Mouse (Mus musculus): ENCODE measurements around the gene Meis1.

Meis1 gene

DNA sequence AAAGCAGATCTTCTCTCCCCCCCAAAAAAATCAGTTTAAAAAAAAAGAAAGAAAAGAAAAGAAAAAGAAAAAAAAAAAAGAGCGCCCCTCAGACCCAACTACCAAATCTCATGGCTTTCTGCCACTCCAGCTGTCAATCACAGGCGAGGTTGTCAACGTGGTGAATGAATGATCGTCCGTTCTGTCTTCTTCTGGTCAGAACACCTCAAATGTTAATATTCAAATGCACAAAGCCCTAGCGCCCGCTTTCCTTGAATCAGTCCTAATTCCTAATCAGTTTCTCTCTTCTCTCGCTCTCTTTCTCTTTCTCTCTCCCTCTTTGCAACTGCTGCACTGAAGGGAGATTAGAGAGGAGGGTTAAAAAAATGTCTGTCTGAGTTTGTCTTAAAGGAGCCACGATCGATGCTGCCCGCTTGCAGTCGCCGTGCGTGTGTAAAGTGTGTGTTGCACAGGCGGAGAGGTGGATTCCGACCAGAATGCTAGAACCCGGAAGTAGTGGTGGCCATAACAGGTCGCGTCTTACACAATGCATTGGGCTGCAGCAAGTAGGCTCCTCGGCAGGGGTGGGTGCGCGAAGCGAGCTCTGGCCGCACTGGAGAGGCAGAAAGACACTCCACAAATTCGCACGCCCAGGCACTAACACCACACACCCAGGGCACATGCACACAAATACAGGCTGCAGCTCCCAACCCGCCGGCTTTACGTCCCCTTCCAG, at the start of gene Meis1:
Meis1 (minus strand) TSS at position 497 of the 715 bp plus-strand sequence.
- DNase-seq (ENCODE audit: low read depth, low spot score) = peak; percentile 90

DNA sequence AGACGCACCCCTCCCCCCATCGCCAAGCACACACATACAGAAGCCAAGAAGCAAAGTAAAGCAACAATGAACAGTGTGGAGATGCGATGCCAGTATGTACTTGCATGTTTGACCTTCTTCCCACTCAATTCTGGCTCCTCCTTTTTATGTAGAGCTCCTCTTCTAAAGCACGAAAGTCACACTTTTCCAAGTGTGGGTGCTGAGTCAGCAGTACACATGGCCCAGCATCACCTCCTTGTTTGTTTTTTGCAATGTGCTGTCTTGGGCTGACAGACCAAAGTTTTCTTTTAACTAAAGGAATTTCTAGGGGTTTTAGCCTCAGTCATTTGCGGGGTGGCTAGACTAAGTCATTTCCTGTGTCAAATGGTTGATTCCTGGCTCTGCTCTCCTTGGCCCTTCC, 48.5 kb upstream of the Meis1 start:
- peak; percentile 25 for DNase-seq (ENCODE audit: low read depth, low spot score)

DNA sequence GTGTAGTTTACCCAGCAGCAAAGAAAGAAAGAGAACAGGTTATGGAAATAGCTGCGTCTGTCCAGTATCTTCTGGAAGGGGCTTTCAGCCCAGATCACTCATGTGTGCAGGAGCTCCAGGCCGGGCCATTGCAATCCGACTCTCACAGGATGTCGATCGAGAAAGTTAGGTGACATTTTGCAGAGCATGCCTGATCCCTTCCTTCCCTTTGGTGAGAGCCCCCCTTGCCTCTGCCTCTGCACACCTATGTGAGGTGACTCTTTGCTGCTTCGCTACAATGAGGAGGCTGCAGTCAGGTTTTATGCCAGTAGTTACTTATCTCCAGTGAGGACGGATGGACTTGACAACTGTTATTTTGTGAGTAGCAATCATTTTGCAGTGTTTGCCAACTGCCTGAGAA, 30.5 kb upstream of the Meis1 start:
- no peak for DNase-seq (ENCODE audit: low read depth, low spot score)

DNA sequence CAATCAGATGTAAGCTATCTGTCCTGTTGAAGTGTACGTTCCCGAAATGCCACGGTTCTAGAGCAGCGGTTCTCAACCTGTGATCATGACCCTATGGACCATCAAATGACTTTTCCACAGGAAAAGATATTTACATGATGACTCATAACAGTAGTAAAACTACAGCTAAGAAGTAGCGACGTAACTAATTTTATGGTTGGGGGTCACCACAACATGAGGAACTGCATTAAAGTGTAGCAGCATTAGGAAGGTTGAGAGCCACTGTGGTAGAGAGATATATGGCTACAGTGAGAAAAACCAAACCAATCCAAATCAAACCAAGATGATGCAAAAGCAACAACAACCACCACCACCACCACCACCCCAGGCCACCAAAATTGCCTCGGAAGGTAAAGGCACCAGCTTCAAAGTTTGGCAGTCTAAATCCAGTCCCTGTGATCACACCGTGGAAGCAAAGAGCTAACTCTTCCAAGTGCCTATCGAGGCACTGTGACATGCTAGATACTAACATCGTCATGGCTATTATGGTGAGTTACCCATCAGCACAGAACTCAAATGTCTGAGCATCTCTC, 17.9 kb upstream of the Meis1 start:
- no peak for DNase-seq (ENCODE audit: low read depth, low spot score)

DNA sequence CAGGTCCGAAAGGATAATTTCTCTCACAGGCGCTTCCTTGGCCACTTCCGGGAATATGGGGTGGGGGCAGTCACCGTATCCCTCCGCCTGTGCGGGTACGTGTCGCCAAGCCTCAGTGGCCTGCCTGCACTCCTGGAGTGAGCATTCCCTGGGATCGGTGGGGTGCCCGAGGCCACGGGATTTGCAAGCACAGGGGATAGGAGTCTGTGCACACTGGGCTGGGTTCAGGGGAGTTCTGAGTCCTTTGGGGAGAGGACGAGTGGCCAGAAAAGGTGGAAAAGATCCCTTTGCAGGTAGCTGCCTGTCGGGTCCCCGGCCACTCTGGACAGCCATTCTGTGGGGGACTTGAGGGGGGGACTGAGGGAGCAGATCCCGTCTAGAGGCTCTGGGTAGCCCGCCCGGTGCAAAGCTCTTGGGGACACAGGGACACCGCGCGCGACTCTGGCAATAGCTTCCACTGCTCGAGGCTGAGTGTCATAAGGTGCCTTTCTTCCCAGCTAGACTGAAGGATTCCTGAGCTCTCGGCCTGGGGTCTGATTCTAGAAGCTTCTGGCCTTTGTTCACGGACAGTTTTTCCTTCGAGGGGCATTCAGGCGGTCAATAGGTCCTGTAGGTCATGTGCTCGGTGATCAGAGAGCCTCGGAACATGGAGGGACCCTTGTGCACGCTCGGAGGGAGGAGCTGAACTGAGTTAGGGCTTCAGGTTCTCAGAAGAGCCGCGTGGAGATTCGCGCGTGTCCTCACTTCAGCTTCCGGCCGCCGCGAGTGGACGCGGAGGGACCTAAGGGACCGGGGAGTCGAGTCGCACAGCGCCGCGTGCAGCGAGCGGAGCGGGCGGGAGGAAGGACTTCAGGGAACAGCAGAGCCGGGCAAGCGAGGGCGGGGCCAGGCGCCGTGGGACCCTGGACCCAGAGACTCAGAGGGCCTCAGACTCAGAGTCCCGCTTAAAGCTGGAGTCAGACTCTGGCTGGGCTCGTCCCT, 8.1 kb upstream of the Meis1 start:
- DNase-seq (ENCODE audit: low read depth, low spot score) = no peak

DNA sequence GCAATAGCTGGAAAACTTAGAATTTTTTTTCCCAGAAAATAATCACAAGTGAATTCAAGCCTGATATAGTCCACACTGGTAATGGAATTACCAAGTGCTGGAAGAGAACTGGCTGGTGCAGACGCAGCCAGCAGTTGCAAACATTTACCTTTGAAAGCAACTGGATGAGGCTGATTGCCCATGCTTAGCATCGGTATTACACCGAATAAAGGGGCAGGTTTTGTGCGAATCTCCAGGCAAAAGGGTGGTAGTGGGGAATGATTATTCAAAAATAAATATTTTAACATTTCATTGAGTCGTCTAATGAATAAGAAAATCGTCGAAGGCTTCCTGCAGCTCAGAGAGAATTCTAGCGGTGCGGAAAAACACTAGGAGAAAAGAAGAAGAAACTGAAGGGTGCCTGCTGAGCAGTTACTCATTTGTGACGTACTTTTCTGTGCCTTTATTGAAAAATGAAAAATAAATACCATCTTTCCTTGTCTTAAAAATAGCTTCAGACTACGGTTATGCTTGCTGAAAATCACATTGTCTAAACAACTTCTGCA, 7.3 kb upstream of the Meis1 start:
- no peak for DNase-seq (ENCODE audit: low read depth, low spot score)

DNA sequence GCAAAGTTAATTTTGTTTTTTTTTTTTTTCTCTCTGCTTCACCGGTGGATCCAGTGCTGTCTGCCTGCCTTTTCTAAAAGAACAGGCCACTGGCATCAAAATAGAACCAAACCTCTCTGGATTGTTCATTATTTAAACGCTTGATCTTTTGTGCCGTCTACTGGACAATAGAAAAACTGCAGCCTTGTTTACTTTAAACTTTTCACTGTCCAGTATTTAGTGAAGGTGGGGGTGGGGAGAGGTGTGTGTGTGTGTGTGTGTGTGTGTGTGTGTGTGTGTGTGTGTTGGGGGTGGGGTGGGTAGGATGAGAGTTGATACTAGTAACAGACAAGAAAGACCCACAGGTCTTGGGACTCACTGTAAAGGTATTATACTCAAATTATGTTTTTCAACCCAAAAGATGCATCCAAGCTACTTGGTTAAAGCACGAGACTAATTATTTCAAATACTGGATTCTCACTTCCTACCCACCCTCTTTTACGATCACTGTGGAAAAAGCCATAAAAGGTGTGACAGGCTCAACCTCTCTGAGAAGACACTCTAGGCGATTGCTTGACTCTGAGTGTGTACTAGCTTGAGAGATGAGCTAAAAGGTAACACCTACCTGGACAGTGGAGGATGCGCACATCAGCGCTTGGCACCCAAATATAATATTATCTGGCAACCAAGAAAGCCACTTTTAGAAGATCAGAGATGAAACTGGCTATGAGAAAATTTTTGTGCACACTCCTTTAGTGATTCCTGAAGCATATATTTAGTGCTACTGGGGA, 5.9 kb upstream of the Meis1 start:
- no peak for DNase-seq (ENCODE audit: low read depth, low spot score)

DNA sequence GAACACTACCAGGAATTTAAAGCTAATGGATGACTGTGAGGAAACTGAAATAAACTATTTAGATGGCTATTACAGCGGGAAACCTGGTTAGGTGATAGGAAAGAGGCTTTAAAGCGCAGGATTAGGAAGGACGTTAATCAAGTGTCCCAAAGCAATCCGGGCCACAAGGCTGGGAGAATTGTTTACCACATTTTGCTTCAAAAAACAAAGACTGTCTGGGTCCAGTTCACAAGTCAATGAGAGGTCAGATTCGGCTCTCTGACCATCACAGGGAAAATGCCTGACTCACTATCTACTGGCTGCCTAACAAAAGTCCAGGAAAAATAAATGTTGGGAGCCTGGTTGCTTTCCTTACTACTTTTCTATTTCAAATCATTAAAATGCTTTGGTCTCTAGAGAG, 4.6 kb upstream of the Meis1 start:
- DNase-seq (ENCODE audit: low read depth, low spot score) = no peak

DNA sequence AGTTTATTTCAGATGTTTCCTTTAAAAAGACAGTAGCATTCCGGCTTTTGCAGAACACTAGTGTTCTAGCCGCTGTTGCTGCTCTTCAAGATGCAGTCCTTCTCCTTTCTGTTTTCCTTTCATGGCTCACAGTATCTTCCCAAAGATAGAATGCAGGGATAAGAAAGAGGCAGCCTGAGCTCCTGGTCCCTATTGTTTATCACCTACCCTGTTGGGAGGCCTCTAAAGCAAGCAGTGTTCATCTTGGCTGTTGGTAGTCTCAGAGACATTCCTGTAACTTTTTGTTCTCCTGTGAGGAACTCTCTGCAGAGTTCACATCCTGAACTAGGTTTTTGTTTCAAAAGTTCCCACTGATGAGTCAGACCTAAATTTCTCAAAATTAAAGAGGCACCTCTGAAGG, 3.8 kb upstream of the Meis1 start:
- no peak for DNase-seq (ENCODE audit: low read depth, low spot score)

DNA sequence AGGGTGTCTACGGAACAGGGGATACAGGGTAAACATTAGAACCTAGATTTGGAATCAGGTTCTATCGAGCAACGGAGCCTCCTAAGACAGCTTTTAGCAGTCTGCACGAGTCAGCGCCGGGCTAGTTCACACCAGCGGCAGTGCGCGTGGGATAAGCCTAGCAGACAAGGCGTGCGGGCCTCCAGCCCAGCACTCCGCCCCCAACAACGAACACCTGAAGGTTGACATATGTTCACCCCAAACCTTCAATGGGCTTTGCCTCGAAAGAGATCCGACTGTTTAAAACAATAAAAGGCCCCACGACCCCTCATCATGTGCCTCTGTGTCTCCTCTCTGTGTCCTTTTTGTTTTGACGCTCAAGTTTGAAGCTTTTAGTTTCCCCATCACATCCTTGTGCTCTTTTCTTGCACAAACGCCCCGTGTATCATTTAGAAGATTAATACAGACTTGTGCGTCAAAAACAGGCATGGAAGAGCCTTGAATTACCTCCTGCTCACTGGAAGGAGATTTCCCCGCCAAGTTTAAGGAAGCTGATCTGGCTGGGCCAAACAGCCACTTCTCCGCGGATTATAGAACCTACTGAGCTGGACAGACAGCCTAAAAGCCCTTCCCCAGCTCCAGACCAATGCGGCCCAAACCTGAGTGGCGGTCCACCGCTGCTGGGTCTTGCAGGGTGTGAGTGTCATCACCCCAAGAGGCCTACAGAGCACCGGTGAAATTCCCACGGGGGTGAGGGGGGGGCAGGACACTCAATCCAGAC, 2.3 kb upstream of the Meis1 start:
- no peak for DNase-seq (ENCODE audit: low read depth, low spot score)

DNA sequence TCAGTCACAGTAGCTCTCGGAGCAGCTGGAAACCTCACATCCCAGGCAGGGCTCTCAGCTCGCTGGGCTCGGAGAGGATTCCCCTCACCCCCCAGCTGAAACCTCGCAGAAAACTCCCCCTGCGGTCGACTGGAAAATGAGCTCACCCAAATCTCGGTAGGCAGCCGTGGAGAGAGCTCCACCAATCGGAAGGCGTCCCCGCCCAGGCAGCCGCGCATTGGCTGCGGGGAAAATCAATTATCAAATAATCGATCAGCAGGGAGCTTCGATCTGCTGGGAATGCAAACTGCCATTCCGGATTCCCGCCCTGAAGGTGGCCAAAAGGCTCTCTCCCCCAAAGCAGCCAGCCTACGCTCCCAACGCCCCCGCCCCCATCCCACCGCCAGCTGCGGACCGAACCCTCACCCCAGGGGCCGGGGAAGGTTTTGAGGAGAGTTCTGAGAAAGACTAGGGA, 1.6 kb upstream of the Meis1 start:
- peak; percentile 96 for DNase-seq (ENCODE audit: low read depth, low spot score)

DNA sequence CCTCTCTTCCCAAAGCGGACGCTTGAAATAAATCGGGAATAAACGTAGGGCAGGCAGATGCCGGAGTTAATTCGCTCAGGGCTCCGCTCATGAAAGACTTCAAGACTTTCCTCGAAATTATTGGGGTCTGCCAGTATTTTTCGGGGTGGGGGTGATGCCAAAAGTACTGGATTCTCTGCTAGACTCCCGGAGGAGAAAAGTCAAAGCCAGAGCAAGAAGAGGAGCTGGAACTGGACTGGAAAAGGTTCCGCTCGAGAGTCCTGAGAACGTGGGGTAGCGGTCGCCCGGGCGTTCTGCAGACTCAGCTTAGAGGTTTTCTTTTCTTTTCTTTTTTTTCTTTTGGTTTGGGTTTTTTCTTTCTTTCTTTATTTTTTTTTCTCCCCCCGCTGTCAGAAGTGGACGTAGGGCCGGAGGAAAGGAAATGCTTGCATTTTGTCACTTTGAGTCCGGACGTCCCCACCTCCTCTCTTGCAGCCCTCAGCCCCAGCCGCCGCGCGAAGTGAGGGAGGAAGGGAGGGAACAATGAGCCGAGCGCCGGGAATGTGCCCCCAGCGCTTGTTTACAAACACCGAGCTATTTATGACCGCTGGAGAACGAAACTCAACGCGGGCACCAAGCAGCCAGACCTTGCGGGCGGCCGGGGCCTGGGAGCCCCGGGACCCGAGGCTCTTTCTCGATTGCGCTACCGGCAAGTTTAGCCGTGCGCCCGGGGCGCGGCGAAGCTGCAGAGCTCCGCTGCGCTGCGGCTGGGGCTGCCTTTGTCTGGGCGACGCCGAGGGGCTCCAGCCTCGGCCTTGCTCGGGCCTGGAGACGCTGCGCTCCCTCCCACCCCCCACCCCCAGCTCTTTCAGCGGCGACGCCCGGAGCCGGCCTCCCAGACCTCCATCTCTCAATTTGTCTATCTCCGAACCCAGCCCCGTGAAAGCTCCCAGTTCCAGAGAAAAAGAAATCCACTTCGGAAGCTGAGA, 703 bp upstream of the Meis1 start:
- DNase-seq (ENCODE audit: low read depth, low spot score) = no peak

DNA sequence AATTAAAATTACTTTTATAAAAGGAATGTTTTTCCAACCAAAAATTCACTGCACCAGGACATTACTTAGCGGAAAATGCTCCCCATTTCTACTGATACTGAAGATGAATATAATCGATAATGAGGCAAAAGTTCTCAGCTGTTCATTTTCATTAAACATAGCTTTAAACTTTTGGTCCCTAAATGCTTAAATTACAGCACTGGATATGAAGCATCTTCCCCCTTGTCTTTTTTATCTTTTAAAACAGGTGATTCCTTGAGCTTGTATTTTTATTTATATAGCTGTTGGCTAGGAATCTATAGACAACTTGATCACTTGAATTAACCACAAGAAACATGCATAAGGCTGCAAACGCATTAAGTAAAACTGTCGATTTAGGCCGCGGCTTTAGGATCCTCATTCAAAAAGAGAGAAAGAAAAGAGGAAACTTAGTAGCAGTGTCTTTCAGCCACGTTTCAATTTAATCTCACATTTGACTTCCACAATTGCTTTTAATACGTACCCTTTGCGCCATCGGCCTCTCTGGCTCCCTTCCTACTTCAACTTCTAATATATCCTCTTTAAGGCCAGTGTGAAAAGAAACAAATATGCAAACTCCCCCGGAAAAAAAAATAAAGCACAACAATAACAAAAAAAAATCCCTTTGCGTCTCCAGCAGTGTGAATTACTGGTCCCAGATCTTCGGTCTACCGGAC, 919 bp downstream of the Meis1 start:
- no peak for DNase-seq (ENCODE audit: low read depth, low spot score)

DNA sequence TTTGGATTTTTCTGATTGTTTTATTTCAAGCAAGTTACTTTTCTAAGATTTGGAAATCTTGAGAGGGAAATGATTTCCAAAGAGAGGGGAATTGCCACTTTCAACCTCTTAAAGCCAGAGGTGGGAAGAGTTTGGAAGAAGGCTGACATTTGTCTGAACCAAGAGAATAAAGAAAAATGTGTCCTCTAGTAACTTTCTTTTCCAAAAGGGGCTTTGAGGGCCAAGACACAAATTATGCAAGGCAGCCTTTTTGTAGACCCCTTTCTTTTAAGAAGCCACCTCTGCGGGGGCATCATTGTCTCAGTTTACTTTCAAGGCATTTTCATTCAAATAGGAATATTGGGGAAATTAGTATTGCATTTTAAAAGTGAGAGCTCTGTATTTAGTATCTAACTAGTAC, 1.5 kb downstream of the Meis1 start:
- DNase-seq (ENCODE audit: low read depth, low spot score) = no peak

DNA sequence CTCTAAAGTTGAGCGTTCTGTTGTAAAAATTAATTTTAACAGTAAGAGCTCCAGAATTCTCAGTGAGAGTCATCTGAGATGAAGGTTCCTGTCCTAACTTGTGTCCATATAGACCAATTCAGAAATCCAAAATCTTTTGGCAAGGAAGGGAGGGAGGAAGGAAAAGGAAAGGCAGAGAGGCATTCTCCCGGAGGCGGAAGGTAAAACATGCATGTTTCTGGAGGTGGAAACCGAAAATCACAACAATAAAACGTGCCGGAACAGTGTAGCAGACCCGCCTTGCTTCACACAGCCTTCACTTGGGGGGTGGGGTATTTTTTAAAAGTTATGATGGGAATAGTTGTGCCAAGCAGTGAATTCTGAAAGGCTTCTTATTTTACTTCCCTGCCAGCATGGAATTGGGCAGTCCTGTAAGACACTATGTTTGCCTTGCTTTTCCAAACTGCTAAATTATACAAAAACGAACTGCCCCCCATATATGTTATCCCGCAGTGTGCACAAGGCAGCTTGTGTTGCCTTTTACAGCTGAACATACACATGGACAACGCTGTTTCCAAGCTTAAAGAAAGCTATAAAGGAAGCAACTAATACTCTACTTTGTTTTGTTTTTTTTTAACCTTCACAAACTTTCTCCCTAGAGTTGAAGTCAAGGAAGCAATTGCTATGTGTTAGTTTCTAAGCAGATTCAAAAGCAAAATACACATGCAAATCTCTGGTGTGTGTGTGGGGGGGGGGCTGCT, 2.1 kb downstream of the Meis1 start:
- no peak for DNase-seq (ENCODE audit: low read depth, low spot score)

DNA sequence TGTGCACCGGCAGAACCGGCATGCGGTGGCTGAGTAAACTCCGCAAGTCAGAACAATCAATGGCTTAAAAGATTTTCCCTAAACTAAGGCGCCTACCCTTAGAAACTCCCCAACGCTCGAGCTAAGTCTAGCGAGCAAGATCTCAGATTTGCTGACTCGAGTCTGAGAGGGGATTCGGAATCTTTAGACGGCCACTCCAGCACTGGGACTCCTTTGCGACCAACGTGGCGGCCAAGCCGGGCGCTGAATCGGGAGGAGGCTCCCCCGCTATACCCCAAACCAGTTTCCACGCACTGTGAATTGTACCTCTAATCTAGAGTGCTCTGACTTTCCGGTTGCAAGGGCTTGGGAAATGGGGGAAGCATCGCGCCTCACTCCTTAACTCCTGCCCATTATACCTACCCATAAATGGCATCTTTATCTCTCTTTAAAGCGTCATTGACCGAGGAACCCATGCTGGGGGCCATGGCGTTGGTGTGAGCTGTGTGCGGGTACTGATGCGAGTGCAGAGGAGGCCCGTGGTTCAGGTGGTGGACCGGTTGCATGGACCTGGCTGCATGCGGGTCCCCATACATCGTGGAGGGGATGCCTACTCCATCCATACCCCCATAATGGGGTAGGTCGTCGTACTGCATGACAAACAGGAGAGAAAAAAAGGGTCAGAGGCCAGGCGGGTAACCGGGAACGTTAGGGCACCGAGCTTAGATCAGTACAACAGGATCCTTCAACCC, 2.9 kb downstream of the Meis1 start:
- DNase-seq (ENCODE audit: low read depth, low spot score) = no peak

DNA sequence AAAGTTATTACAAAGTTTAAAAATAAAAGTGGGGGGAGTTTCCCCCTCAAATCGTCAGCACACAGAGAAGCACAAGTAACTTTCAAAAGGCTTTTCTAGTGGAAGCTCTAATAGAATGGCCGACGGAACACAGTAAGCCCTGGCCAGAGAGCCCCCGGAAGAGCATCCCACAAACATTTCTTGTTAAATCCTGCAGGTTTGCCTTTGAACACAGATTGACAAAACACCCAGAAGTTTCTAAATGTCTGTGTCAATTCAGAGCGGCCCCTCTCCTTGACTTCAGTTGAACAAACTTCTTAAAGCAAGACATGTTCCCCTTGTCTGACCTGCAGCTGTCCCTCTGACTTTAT, 3.4 kb downstream of the Meis1 start:
- no peak for DNase-seq (ENCODE audit: low read depth, low spot score)
